Mouse (Mus musculus): Measurements from ENCODE around the gene Prpf6. TPM values are rescaled to one million over a fixed set of nuclear protein-coding genes. Genes with fewer than 3 reads are reported as not detected.

Gene Prpf6
- polyA plus RNA-seq, 1 experiment from 2014 or later: 66.5 TPM

- peak within 1 kb of the TSS; percentile 64 for H3K4me3 ChIP-seq (ENCODE audit: low read depth, low read length)
- no peaks in the 10 kb centered on the region for H3K27me3 ChIP-seq (ENCODE audit: control insufficient read depth, insufficient read depth, low read length)
- no peak within 1 kb of the TSS for H3K27ac ChIP-seq (ENCODE audit: low read depth, low read length)
- DNase-seq (ENCODE audit: low spot score) (peak; percentile 76), ATAC-seq (ENCODE audit: low FRiP score) (peak; percentile 69)
- H3K9me3 ChIP-seq (ENCODE audit: control insufficient read depth, low read length): no peaks in the 10 kb centered on the region
- peaks cover 7% of the 10 kb centered on the region for H3K4me1 ChIP-seq (replicated peaks; ENCODE audit: control insufficient read depth, insufficient read depth, low read length)
- no peaks in the 10 kb centered on the region for H3K36me3 ChIP-seq (ENCODE audit: control insufficient read depth, insufficient read depth, low read length)
- peak within 1 kb of the TSS; percentile 82 for H3K9ac ChIP-seq (ENCODE audit: low read depth, low read length)
- H3K4me2 ChIP-seq (replicated peaks; ENCODE audit: low read depth, low read length): peak within 1 kb of the TSS; percentile 95
- under 1% methylated on average over 69 of the region's 69 CpGs for WGBS
Observed at GRCm38 (mm10) chr2:181679951-181680715, 88.5 kb downstream of the Prpf6 start, which contains the start of gene Tcea2. Gene Tcea2 (plus strand): TSS chr2:181680310.

DNA sequence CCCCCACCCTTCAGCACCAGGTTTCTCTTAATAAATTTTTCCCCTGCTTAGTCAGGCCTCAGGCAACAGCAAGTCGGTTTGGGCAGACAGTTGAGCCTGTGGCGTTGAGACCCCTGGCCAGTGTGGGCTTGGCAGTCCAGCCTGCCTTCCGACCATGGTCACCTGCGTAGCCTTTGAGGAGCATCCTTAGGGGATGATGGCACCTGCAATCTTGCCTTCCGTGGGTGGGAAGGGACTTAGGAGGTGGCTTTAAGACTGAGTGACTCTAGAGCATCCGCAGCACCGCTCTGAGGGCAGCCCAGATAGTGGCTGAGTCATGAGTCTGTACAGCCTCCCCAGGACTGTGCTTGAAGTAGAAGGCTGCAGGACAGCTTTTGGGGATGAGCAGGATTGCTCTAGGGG lies 89.0 kb downstream of the Prpf6 start:
- peak overlapping the region; percentile 82 for H3K9ac ChIP-seq (ENCODE audit: low read depth, low read length)
- DNase-seq (ENCODE audit: low spot score) (no peak), ATAC-seq (ENCODE audit: low FRiP score) (peak; percentile 25)
- H3K36me3 ChIP-seq (ENCODE audit: control insufficient read depth, insufficient read depth, low read length): no peaks in the 10 kb centered on the region
- no peak overlapping the region for H3K27ac ChIP-seq (ENCODE audit: low read depth, low read length)
- H3K4me3 ChIP-seq (ENCODE audit: low read depth, low read length): peak overlapping the region; percentile 64
- peak overlapping the region; percentile 95 for H3K4me2 ChIP-seq (replicated peaks; ENCODE audit: low read depth, low read length)
- no peaks in the 10 kb centered on the region for H3K9me3 ChIP-seq (ENCODE audit: control insufficient read depth, low read length)
- WGBS: 20% methylated on average over 7 of the region's 7 CpGs
- H3K4me1 ChIP-seq (replicated peaks; ENCODE audit: control insufficient read depth, insufficient read depth, low read length): peaks cover 7% of the 10 kb centered on the region
- H3K27me3 ChIP-seq (ENCODE audit: control insufficient read depth, insufficient read depth, low read length): no peaks in the 10 kb centered on the region

- Histone ChIP-seq H3K4me1 (replicated peaks; ENCODE audit: control insufficient read depth, insufficient read depth, low read length) (peaks cover 7% of the 10 kb centered on the region; the same call in 1 of the 2 replicates), H3K36me3 (ENCODE audit: control insufficient read depth, insufficient read depth, low read length) (no peaks in the 10 kb centered on the region), H3K9ac (ENCODE audit: low read depth, low read length) (no peak overlapping the region), H3K27ac (ENCODE audit: low read depth, low read length) (no peak overlapping the region), H3K9me3 (ENCODE audit: control insufficient read depth, low read length) (no peaks in the 10 kb centered on the region), H3K4me3 (ENCODE audit: low read depth, low read length) (no peak overlapping the region), H3K27me3 (ENCODE audit: control insufficient read depth, insufficient read depth, low read length) (no peaks in the 10 kb centered on the region), H3K4me2 (replicated peaks; ENCODE audit: low read depth, low read length) (no peak overlapping the region)
- DNase-seq (ENCODE audit: low spot score) (no peak), ATAC-seq (ENCODE audit: low FRiP score) (no peak)
- 93% methylated on average over 1 of the region's 1 CpGs for WGBS
Observed at GRCm38 (mm10) chr2:181681978-181682377, 90.3 kb downstream of the Prpf6 start.

GRCm38 (mm10) chr2:181683381-181683780 lies 91.7 kb downstream of the Prpf6 start:
- Histone ChIP-seq H3K27ac (ENCODE audit: low read depth, low read length) (no peak overlapping the region), H3K36me3 (ENCODE audit: control insufficient read depth, insufficient read depth, low read length) (peaks cover 3% of the 10 kb centered on the region; the same call in 1 of the 2 replicates), H3K4me3 (ENCODE audit: low read depth, low read length) (no peak overlapping the region), H3K9me3 (ENCODE audit: control insufficient read depth, low read length) (no peaks in the 10 kb centered on the region), H3K4me2 (replicated peaks; ENCODE audit: low read depth, low read length) (no peak overlapping the region), H3K4me1 (replicated peaks; ENCODE audit: control insufficient read depth, insufficient read depth, low read length) (peaks cover 7% of the 10 kb centered on the region; the same call in 1 of the 2 replicates), H3K9ac (ENCODE audit: low read depth, low read length) (no peak overlapping the region), H3K27me3 (ENCODE audit: control insufficient read depth, insufficient read depth, low read length) (no peaks in the 10 kb centered on the region)
- 61% methylated on average over 4 of the region's 4 CpGs for WGBS
- DNase-seq (ENCODE audit: low spot score): no peak
- ATAC-seq (ENCODE audit: low FRiP score): no peak

DNA sequence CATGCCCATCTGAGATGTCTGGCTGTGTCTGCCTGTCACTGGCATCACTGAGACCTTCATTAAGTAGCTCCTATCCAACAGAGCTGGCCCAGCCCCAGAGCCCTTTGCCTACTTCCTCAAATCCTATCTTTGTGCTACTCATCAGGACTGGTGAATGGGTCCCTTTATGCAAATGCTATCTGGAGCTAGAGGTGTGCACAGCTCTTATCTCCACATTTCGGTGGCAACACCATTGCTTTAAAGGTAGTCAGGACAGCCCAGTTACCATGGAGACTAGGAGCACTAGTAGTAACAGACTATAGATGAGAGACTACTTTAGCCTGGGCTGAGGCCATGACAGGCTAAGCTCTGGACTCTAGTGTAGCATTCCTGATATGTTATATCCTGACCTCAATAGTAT lies 93.0 kb downstream of the Prpf6 start:
- WGBS: 93% methylated on average over 1 of the region's 1 CpGs
- no peak overlapping the region for H3K9ac ChIP-seq (ENCODE audit: low read depth, low read length)
- no peak overlapping the region for H3K4me3 ChIP-seq (ENCODE audit: low read depth, low read length)
- H3K27me3 ChIP-seq (ENCODE audit: control insufficient read depth, insufficient read depth, low read length): no peaks in the 10 kb centered on the region
- H3K36me3 ChIP-seq (ENCODE audit: control insufficient read depth, insufficient read depth, low read length): peaks cover 3% of the 10 kb centered on the region; the same call in 1 of the 2 replicates
- H3K4me1 ChIP-seq (replicated peaks; ENCODE audit: control insufficient read depth, insufficient read depth, low read length): peaks cover 7% of the 10 kb centered on the region; the same call in 1 of the 2 replicates
- no peak overlapping the region for H3K27ac ChIP-seq (ENCODE audit: low read depth, low read length)
- ATAC-seq (ENCODE audit: low FRiP score) (no peak), DNase-seq (ENCODE audit: low spot score) (no peak)
- H3K4me2 ChIP-seq (replicated peaks; ENCODE audit: low read depth, low read length): no peak overlapping the region
- no peaks in the 10 kb centered on the region for H3K9me3 ChIP-seq (ENCODE audit: control insufficient read depth, low read length)

DNA sequence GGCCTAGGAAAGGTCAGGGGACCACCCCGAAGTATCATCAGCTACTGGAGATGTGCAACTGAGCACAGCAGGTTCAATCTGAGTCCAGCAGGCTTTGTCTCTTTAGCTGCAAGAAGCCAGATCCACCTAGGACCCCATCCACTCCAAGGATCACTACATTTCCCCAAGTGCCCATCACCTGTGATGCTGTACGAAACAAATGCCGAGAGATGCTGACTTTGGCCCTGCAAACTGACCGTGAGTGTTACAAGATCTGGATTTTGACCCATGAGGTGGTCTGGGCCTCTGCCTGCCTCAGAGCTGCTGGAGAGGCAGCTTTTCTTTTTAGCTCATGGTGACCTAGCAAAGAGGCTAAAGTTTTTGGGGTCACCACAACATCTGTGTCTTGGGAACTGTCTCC lies 94.0 kb downstream of the Prpf6 start:
- no peak for DNase-seq (ENCODE audit: low spot score)
- Histone ChIP-seq H3K4me1 (replicated peaks; ENCODE audit: control insufficient read depth, insufficient read depth, low read length) (peaks cover 7% of the 10 kb centered on the region; the same call in 1 of the 2 replicates), H3K4me3 (ENCODE audit: low read depth, low read length) (no peak overlapping the region), H3K4me2 (replicated peaks; ENCODE audit: low read depth, low read length) (no peak overlapping the region), H3K9me3 (ENCODE audit: control insufficient read depth, low read length) (no peaks in the 10 kb centered on the region), H3K27ac (ENCODE audit: low read depth, low read length) (no peak overlapping the region), H3K9ac (ENCODE audit: low read depth, low read length) (no peak overlapping the region), H3K27me3 (ENCODE audit: control insufficient read depth, insufficient read depth, low read length) (no peaks in the 10 kb centered on the region), H3K36me3 (ENCODE audit: control insufficient read depth, insufficient read depth, low read length) (peaks cover 3% of the 10 kb centered on the region; the same call in 1 of the 2 replicates)
- 94% methylated on average over 4 of the region's 4 CpGs for WGBS
- no peak for ATAC-seq (ENCODE audit: low FRiP score)

- no peak for ATAC-seq (ENCODE audit: low FRiP score)
- Histone ChIP-seq H3K27me3 (ENCODE audit: control insufficient read depth, insufficient read depth, low read length) (no peaks in the 10 kb centered on the region), H3K4me3 (ENCODE audit: low read depth, low read length) (no peak overlapping the region), H3K9ac (ENCODE audit: low read depth, low read length) (no peak overlapping the region), H3K4me2 (replicated peaks; ENCODE audit: low read depth, low read length) (no peak overlapping the region), H3K4me1 (replicated peaks; ENCODE audit: control insufficient read depth, insufficient read depth, low read length) (no peaks in the 10 kb centered on the region), H3K9me3 (ENCODE audit: control insufficient read depth, low read length) (no peaks in the 10 kb centered on the region), H3K27ac (ENCODE audit: low read depth, low read length) (no peak overlapping the region), H3K36me3 (ENCODE audit: control insufficient read depth, insufficient read depth, low read length) (peaks cover 3% of the 10 kb centered on the region; the same call in 1 of the 2 replicates)
- 90% methylated on average over 8 of the region's 8 CpGs for WGBS
- DNase-seq (ENCODE audit: low spot score): no peak
Observed at GRCm38 (mm10) chr2:181687586-181687985, 95.9 kb downstream of the Prpf6 start.

DNA sequence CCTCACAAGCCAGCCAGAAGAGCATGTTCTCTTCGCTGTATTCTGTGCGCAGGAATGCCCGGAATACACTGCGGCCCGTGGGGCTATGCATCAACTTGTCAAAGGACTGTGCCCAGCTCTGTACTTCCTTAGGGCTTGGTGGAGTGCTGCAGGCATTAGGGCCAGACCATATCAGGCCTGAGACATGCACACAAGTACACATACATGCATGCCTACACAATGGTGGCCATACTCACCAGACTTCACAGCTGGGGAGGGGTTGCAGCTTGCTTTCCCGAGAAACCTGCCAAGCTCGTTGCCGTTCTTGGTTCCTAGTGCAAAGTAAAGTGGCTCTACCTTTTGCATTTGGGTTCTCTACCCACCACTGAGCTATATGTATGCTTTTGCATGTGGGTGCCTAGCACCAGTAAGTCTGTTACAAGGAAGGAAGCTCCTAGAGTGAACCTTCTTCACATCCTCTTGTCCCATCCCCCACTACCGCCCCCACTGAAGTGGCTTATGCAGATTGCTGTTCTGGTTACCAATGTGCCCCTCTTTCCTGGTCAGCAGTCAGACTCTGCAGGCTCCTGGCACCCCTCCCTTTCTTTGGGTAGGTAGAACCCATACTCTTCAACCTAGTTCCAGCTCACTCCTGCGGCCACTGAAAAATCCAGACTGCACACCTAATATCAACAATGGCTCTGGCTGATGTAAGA lies 97.9 kb downstream of the Prpf6 start:
- H3K4me1 ChIP-seq (replicated peaks; ENCODE audit: control insufficient read depth, insufficient read depth, low read length): no peaks in the 10 kb centered on the region
- WGBS: 92% methylated on average over 10 of the region's 10 CpGs
- no peak for DNase-seq (ENCODE audit: low spot score)
- H3K27ac ChIP-seq (ENCODE audit: low read depth, low read length): no peak overlapping the region
- peaks cover 3% of the 10 kb centered on the region; the same call in 1 of the 2 replicates for H3K36me3 ChIP-seq (ENCODE audit: control insufficient read depth, insufficient read depth, low read length)
- no peak overlapping the region for H3K9ac ChIP-seq (ENCODE audit: low read depth, low read length)
- H3K4me3 ChIP-seq (ENCODE audit: low read depth, low read length): no peak overlapping the region
- no peaks in the 10 kb centered on the region for H3K9me3 ChIP-seq (ENCODE audit: control insufficient read depth, low read length)
- H3K4me2 ChIP-seq (replicated peaks; ENCODE audit: low read depth, low read length): no peak overlapping the region
- no peak for ATAC-seq (ENCODE audit: low FRiP score)
- no peaks in the 10 kb centered on the region for H3K27me3 ChIP-seq (ENCODE audit: control insufficient read depth, insufficient read depth, low read length)
